Mouse (Mus musculus) midbrain, embryonic 14.5 days (tissue): ENCODE results near the gene Aup1. TPM values are rescaled to one million over a fixed set of nuclear protein-coding genes. Genes with fewer than 3 reads are reported as not detected.

Experiments
- ATAC-seq: fragments of 200-750 bp; cut with Nextera tagmentation; 2 replicates; pipeline ENCODE4 v1.8.0; 2017; ENCODE audit warnings: moderate number of reproducible peaks, moderate library complexity; ENCODE audit not compliant: low FRiP score, low TSS enrichment
- DNase-seq: peaks from one replicate; pipeline ENCODE4 v3.0.0-alpha.2; 2015
- H3K27ac ChIP-seq: fragments of 300-500 bp; sonication (generic); replicated peaks from 2 replicates; pipeline ENCODE4 v1.5.1; 2014; ENCODE audit warnings: mild to moderate bottlenecking, low read depth, low read length, moderate library complexity
- H3K27me3 ChIP-seq: fragments of 300-500 bp; sonication (generic); 2 replicates; pipeline ENCODE4 v1.6.1; 2014; ENCODE audit warnings: low read length, control low read depth, mixed read lengths; ENCODE audit not compliant: control insufficient read depth, insufficient read depth
- H3K36me3 ChIP-seq: fragments of 300-500 bp; sonication (generic); 2 replicates; pipeline ENCODE4 v1.6.1; 2014; ENCODE audit warnings: low read length, control low read depth; ENCODE audit not compliant: control insufficient read depth, insufficient read depth
- H3K4me1 ChIP-seq: fragments of 300-500 bp; sonication (generic); 2 replicates; pipeline ENCODE4 v1.6.1; 2014; ENCODE audit warnings: mild to moderate bottlenecking, antibody characterized with exemption, low read length, control low read depth; ENCODE audit not compliant: control insufficient read depth, insufficient read depth
- H3K4me2 ChIP-seq: fragments of 300-500 bp; sonication (generic); 2 replicates; pipeline ENCODE4 v1.6.1; 2014; ENCODE audit warnings: mild to moderate bottlenecking, low read length, moderate library complexity
- H3K4me3 ChIP-seq: fragments of 300-500 bp; sonication (generic); replicated peaks from 2 replicates; pipeline ENCODE4 v1.5.1; 2014; ENCODE audit warnings: low read depth, low read length
- H3K9ac ChIP-seq: fragments of 300-500 bp; sonication (generic); replicated peaks from 2 replicates; pipeline ENCODE4 v1.6.1; 2014; ENCODE audit warnings: mild to moderate bottlenecking, low read length, moderate library complexity
- H3K9me3 ChIP-seq: fragments of 300-500 bp; sonication (generic); 2 replicates; pipeline ENCODE4 v1.6.1; 2016; ENCODE audit warnings: low read length, control low read depth, mixed read lengths; ENCODE audit not compliant: control insufficient read depth
- WGBS: fragments of 180-500 bp; shearing (Covaris S2); extraction: QIAGEN DNeasy Blood & Tissue Kit; methylation state at CpG from one replicate; pipeline ENCODE4 v1.1.7; 2014; 5-methylcytosine and 5-hydroxymethylcytosine counted together
- polyA plus RNA-seq: library from polyadenylated mRNA; unstranded; fragments of >200 nt; fragmentation: Nextera tagmentation; extraction: Ambion mirVana; gene quantifications from 2 replicates; pipeline ENCODE4 v1.2.1, GENCODE M21; 2014

The Aup1 gene
- polyA plus RNA-seq, 1 experiment from 2014 or later, result 111 TPM

DNA sequence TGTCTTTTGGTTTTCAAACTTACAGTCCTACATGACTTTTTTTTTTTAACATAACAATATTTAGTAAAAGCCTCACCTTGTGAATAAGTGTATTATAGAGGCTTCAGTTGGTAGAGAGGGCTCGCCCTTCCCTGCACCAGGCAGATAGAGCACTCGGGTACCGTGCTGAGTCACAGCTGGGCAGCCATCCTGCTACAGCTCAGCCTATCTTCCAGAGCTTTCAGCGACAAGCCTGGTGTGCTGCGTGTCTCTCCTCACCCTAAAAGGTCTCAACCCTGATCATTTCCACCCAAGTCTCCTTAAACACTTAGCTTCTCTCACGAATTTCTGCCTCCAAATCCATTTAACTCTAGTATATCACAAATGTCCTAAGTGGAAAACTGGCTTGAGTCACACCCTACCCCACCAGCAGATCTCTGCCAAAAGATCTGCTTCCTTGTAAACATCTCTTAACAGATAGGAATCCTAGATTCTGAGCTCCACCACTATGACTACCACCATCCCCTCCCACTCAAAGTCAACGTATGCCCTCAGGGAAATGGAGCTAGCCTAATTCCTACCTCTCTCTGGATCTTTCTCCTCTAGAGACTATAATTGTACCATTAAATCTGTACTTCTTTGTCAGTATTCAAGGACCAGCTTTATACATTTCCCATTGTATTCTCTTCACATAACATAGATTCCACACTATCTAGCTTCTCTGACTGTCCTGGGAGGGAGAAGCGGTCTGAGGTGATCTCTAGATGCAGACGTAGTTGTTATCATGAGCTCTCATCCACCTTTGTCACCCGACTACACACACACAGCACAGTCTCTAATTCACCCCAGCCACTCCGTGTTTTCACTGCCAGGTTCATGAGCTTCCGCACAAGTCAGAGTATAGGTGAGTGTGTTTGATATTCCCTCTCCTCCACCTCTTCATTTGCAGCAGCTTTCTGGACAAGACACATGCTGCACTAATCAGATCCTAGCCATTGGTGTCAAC is 39.5 kb upstream of the Aup1 start:
- Histone ChIP-seq H3K9ac (no peak overlapping the region), H3K4me2 (no peak overlapping the region), H3K27me3 (no peaks in the 10 kb centered on the region), H3K4me3 (no peak overlapping the region), H3K4me1 (no peaks in the 10 kb centered on the region), H3K9me3 (no peaks in the 10 kb centered on the region), H3K27ac (no peak overlapping the region), H3K36me3 (no peaks in the 10 kb centered on the region)
- ATAC-seq, result no peak
- no peak for DNase-seq
- 76% methylated on average over 12 of the region's 12 CpGs for WGBS

DNA sequence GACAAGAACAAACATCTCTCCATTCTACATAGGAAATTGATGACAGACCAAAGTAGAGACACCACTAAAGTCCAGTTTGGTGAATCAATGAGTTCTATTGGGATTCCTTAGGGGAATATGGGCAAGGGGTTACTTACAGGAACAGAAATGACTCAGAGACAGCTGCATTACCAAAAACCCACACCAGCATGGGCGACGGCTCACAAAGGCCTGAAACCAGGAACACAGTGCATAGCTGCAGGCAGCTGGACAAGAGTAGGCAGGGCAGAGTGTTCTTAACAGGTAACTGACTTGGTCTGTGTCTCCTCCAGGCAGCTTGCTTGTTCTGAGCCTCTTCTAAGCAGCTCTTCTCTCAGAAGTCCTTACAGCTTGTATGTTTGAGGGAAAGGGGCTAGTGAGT is 38.6 kb upstream of the Aup1 start:
- Histone ChIP-seq H3K9ac (no peak overlapping the region), H3K27me3 (no peaks in the 10 kb centered on the region), H3K4me3 (no peak overlapping the region), H3K4me2 (no peak overlapping the region), H3K36me3 (no peaks in the 10 kb centered on the region), H3K4me1 (no peaks in the 10 kb centered on the region), H3K27ac (no peak overlapping the region), H3K9me3 (no peaks in the 10 kb centered on the region)
- DNase-seq (no peak), ATAC-seq (no peak)
- 83% methylated on average over 2 of the region's 2 CpGs for WGBS

DNA sequence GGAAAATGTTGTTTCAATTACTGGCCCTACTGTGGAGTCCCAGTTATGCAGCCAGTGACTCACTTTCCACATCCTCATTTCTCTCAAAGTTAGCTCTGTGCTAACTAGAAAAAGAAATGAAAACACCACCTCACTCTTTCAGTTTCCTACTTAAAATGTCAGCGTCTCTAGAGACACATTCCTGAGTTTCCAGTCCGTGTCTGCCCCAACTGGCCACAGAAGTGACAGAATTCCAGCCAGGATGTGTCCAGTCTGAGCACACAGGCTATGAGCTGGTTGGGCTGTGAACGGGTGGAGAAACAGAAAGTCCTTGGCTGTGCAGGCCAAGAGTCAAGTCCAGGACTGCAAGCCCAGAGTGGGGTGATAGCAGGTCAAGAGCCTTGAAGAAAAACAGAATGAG is 37.1 kb upstream of the Aup1 start:
- H3K4me1 ChIP-seq, result no peaks in the 10 kb centered on the region
- H3K27me3 ChIP-seq, result no peaks in the 10 kb centered on the region
- no peak overlapping the region for H3K4me3 ChIP-seq
- H3K27ac ChIP-seq, result no peak overlapping the region
- DNase-seq (no peak), ATAC-seq (no peak)
- H3K9ac ChIP-seq, result no peak overlapping the region
- H3K4me2 ChIP-seq, result no peak overlapping the region
- H3K9me3 ChIP-seq, result no peaks in the 10 kb centered on the region
- H3K36me3 ChIP-seq, result no peaks in the 10 kb centered on the region
- 70% methylated on average over 3 of the region's 3 CpGs for WGBS

DNA sequence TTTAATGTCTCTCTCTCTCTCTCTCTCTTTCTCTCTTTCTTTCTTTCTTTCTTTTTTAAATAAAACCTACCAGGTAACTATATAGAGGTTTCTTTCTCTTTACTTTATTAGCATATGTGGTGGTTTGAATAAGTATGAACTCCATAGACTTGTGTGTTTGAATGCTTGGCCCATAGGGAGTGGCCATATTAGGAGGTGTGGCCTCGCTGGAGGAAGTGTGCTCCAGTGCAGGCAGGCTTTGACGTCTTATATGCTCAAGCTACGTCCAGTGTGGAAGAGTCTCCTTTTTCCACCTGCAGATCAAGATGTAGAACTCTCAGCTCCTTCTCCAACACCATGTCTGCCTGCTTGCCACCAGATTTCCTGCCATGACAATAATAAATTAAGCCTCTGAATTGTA is 35.3 kb upstream of the Aup1 start:
- Histone ChIP-seq H3K36me3 (no peaks in the 10 kb centered on the region), H3K9me3 (no peaks in the 10 kb centered on the region), H3K4me1 (no peaks in the 10 kb centered on the region), H3K4me3 (no peak overlapping the region), H3K27me3 (no peaks in the 10 kb centered on the region), H3K9ac (no peak overlapping the region), H3K4me2 (no peak overlapping the region), H3K27ac (no peak overlapping the region)
- 75% methylated on average over 3 of the region's 3 CpGs for WGBS
- no peak for DNase-seq
- ATAC-seq, result no peak

DNA sequence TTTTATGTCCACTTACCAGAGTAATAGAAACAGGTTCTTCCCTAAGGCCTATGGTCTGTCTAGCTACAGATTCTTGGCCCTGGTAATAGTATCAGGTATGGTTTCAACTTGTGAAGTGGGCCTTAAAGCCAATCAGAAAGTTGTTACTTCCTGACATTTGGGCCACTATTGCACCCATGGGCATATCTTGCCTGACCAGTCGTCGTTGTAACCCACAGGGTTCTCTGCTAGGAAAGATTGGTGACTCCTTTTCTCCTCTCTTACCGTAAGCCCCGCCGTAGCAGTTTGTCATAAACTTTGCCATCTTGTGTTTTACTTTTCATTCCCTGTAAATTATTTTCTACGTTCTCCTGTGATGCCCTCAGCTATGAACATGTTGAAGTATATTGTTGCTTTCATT is 34.2 kb upstream of the Aup1 start:
- no peak overlapping the region for H3K27ac ChIP-seq
- H3K4me3 ChIP-seq, result no peak overlapping the region
- WGBS, result 92% methylated on average over 6 of the region's 6 CpGs
- H3K4me1 ChIP-seq, result no peaks in the 10 kb centered on the region
- no peaks in the 10 kb centered on the region for H3K36me3 ChIP-seq
- H3K27me3 ChIP-seq, result no peaks in the 10 kb centered on the region
- no peak overlapping the region for H3K4me2 ChIP-seq
- no peak overlapping the region for H3K9ac ChIP-seq
- ATAC-seq, result no peak
- no peaks in the 10 kb centered on the region for H3K9me3 ChIP-seq
- no peak for DNase-seq

DNA sequence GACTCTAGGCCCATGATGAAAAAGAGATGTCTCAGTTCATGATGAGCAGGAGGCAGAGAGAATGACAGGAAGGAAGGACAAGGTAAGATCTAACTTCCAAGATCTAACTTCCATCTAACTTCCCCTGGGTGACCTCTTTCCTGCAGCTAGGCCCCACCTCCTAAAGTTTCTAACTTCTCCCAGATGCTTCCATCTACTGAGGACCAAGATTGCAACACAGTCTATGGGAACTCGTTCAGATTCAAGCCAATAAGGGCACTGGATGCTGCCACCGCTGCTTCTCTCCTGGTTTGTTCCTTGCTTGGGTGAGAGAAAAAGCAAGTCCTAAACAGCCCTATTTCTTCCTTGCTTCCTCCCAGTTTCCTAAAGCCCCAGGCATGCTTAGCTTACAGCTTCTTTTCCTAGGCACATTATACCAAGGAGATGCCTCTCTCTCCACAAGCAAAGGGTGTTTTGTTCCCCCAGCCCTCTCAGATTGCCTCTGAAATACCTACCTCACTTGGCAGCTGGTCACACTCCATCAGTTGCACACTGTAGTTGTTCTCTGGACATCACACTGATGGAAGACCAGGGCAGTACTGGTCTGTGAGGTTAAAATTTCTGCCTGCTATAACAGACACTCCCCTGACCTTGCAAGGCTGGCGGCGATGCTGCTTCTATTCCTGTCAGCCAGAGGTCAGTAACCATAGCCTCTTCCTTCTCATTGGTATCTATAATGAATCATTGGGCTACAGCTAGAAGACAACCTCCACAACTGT is 33.3 kb upstream of the Aup1 start:
- ATAC-seq (no peak), DNase-seq (no peak)
- no peaks in the 10 kb centered on the region for H3K36me3 ChIP-seq
- WGBS, result 84% methylated on average over 4 of the region's 4 CpGs
- H3K9ac ChIP-seq, result no peak overlapping the region
- no peak overlapping the region for H3K4me2 ChIP-seq
- no peak overlapping the region for H3K27ac ChIP-seq
- H3K27me3 ChIP-seq, result no peaks in the 10 kb centered on the region
- H3K4me1 ChIP-seq, result no peaks in the 10 kb centered on the region
- no peaks in the 10 kb centered on the region for H3K9me3 ChIP-seq
- H3K4me3 ChIP-seq, result no peak overlapping the region

DNA sequence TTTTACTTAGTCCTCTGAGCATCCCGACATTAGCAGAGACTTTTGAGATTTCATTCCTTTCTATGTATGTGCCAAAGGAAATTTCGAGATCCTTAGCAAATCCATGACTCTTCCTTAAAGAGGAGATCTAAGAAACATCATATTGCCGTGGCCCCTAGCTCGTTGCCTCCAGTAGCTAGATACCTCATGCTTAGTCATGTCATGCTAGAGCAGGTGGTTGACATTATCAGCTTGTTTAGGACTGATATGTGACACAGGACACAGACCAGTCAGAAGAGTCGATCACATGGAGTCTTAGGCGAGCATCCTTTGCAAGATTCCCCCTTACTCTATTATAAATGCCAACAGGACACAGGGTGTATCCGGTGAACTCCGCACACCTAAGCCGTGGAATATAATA is 31.3 kb upstream of the Aup1 start:
- WGBS, result 87% methylated on average over 9 of the region's 9 CpGs
- H3K9me3 ChIP-seq, result no peaks in the 10 kb centered on the region
- H3K27me3 ChIP-seq, result no peaks in the 10 kb centered on the region
- DNase-seq (no peak), ATAC-seq (no peak)
- no peak overlapping the region for H3K9ac ChIP-seq
- no peaks in the 10 kb centered on the region for H3K4me1 ChIP-seq
- no peak overlapping the region for H3K4me2 ChIP-seq
- H3K36me3 ChIP-seq, result no peaks in the 10 kb centered on the region
- no peak overlapping the region for H3K27ac ChIP-seq
- H3K4me3 ChIP-seq, result no peak overlapping the region

DNA sequence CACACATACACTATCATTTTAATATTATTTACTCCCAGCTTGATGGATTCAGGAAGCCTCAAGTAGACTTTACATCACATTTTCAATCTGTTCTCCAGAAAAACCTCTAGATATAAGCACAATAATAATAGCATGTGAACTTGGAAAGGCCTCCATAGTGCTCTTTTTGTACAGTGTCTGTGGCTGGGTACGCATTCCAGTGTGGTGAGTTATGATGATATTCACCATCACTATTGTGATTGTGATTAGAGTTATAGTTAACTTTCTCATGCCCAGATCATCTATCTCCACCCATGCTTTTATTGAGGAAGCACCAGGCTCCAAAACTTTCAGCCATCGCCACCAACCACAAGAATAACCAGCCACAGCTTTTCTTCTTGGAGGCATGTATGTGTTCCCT is 30.5 kb upstream of the Aup1 start:
- no peaks in the 10 kb centered on the region for H3K4me1 ChIP-seq
- no peaks in the 10 kb centered on the region for H3K9me3 ChIP-seq
- no peak overlapping the region for H3K9ac ChIP-seq
- 92% methylated on average over 2 of the region's 2 CpGs for WGBS
- H3K36me3 ChIP-seq, result no peaks in the 10 kb centered on the region
- DNase-seq (no peak), ATAC-seq (no peak)
- no peaks in the 10 kb centered on the region for H3K27me3 ChIP-seq
- H3K4me3 ChIP-seq, result no peak overlapping the region
- H3K4me2 ChIP-seq, result no peak overlapping the region
- no peak overlapping the region for H3K27ac ChIP-seq
